Mouse (Mus musculus): ENCODE data around the gene Rbpjl.

Gene Rbpjl

DNA sequence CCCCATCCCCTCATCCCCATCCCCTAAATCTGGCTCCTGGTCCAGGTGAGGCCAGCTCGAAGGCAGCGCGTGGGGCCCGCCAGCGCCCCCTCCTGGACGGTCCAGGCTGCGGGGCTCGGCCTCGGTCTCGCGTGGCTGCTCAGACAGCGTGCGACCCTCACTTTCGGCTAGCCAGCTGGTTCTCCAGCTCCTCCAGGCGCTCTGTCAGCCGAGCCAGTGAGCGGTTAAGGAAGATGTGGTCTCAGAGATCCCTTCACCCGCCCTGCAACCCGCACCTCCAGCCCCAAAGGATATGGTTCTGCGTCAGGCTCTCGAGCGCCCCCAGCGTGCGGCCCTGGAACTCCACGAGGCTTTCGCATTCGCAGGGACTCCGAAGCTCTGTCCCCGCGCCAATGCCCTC lies 13.4 kb upstream of the Rbpjl start:
- in situ Hi-C loops (cut with MboI, MseI), result no loop called here

DNA sequence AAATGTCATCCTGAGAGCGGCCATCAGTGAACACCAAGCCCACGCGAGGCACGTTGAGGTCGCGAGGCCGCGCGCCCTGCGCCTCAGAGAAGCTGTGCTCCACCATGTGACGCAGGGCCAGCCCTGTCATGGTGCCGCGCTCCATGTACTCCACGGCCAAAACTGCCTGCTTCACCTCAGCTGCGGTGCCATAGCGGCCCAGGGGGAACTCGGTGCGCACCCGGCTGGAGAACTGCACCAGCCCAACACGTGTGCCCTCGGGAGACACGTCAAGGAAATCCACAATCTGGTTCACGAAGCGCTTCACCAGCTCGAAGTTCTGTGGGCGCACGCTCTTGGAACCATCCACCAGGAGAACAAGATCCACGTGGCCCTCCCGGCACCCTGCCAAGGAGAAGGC lies 9.8 kb upstream of the Rbpjl start:
- in situ Hi-C loops (cut with MboI, MseI), result no loop called here

DNA sequence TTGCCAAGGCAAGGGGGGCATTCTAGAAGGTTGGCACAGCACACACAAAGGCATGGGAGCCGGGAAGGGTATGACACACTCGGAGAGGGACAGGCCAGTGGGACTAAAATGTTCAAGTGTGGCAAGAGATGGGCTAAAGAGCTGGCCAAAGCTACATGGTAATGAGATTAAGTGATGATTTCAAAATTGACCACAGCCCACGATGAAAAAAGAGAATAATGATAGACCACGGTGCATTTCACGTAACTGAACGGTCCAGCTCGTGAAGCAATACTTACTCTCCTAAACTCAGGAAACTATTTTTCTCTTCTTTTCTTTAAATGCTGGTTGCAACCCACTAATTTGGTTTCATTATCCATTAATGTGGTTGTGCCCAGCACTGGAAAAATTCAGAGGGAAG lies 6.9 kb upstream of the Rbpjl start:
- in situ Hi-C loops (cut with MboI, MseI), result no loop called here

DNA sequence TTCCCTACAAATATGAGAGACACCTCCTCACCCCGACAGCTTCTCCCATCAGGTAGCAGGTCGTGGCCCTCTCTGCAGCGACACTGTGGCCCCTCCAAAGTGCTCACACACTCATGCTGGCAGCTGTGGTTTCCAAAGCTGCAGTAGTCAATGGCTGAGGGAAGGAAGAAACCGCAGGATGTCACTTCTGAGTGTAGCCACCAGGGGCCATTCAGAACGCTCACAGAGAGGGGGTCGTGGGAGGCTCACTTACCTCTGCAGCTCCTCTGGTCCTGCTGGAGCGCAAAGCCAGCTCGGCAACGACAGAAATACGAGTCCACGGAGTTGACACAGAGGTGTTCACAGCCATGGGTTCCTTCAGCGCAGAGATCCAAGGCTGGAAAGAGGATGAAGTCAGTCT lies 6.0 kb upstream of the Rbpjl start:
- in situ Hi-C loops (cut with MboI, MseI), result no loop called here

DNA sequence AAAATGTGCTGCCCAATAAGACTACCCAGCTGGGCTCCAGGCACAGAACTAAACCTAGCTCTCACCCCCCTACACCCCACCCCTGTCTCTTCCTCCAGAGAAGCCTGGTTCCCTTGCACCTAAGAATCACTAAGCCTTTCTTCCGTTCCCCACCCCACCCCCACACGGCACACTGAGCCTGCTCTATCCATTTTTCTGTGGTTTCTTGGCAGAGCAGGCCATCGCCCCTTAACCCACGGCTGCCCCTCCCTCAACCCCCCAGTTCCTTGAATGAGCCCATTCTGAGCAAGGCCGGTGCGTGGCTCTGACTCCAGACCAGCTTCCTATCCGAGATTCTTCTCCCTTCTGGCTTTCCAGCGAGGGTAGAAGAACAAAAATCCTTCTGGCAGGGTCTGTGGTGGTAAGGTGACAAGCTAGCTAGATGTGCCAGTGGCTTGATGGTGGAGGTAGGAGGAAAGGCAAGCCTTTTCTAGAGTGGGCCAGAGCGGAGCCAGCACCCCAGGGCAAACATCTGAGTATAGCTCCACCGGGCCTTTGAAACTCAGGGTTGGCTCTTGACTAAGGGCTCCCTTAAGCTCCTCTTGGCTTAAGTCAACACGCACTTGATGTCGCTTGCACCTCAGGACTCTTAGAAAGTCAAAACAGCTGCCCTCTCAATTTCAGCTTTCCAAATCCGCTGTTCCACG lies 598 bp downstream of the Rbpjl start:
- in situ Hi-C loops (cut with MboI, MseI), result no loop called here

DNA sequence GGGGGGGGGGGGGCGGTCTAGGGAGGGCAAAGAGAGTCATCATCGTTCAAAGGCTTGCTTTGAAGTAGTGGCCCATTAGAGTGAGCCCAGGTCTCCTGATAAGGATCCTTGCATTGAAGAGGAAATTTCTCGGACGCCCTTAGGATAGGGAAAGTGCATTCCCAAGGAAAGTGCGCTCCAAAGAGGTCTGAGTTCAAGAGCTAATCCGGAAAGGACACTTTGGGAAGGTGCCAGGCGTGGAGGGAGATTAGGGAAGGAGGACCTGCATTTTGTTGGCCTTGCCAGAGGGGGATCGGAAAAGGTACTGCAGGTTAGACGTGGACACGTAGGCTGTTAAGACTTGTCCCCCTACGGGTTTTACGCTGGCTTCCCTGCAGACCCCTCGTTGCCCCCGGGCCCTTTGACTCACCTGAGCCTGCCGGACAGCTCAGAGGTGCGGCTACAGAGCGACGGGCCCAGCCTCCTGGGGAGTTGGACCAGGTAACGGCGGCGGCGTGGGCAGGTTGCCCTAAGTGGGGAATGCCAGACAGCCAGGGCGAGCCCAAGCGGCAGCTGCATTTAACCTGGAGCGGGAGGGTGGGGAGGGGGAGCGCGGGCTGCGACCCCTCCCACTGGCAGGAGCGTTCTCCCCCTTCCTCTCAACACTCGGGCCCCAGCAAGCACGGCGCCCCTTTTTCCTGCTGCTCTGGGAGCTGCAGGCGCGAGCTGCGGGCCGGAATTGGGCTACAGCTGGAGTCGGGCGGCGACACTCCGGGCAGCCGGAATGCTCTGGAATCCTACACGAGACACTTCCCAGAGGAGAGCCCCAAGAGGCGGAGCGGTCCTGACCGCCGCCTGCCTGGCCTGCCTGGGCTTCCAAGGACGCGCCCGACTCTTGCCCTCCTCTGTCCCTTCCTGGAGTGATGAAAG lies 1.4 kb downstream of the Rbpjl start:
- in situ Hi-C loops (cut with MboI, MseI), result no loop called here

DNA sequence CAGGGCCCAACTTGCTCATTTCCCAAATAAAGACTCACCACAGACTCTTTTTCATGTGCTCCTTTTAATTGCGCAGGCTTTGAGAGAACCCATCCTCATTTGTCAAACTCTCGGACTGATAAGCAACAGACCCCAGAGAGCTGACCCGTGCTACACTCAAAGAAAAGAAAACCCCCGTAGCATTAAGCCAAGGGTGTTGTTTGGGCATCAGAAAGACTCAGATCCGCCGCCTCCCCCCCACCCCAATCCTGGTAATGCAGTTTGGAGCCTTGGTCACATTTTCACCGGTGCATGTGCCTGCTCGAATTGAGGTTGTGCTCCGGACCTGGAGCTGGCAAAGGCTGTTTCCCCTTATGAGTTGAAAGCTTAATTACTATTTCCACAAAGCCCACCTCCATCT lies 2.1 kb downstream of the Rbpjl start, which contains the start of gene Matn4:
TSS of gene Matn4 (minus strand) at position 101 of the 400 bp plus-strand sequence.
- in situ Hi-C loops (cut with MboI, MseI), result no loop called here

DNA sequence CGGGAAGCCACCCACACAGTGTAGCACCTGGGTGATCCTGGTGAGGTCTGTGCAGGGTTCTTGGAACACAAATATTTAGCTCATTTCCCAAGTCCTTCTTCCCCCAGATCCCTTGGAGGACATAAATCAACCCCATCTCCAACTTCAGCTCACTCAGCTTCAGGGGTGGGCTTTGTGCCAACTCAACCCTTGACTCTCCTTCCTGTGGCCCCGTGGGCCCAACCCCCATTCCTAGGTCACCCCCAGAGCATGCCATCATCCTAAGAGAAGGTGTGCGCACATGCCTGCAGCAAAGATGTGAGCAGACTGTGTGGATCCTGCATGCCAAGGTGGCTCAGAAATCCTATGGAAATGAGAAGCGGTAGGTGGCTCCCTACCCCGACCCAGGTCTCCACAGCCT lies 2.6 kb downstream of the Rbpjl start:
- in situ Hi-C loops (cut with MboI, MseI), result no loop called here

DNA sequence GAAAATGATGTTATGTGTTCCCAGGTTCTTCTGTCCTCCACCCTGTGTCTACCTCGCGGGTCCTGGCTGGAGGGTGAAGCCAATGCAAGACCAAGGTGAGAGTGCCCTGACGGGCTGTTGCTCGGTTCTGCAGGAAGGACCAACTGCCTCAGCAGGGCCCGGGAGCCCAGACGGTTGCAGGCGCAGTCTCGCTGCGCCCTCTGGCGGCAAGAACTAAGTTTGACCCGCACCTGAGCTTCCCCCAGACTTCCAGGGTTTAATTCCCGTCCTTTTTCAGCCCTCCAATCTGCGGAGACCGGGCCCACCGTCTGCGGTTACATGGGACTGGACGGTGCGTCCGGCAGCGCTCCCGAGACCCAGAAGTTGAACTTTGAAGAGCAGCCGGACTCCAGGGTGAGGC lies 4.8 kb downstream of the Rbpjl start:
- in situ Hi-C loops (cut with MboI, MseI), result no loop called here

DNA sequence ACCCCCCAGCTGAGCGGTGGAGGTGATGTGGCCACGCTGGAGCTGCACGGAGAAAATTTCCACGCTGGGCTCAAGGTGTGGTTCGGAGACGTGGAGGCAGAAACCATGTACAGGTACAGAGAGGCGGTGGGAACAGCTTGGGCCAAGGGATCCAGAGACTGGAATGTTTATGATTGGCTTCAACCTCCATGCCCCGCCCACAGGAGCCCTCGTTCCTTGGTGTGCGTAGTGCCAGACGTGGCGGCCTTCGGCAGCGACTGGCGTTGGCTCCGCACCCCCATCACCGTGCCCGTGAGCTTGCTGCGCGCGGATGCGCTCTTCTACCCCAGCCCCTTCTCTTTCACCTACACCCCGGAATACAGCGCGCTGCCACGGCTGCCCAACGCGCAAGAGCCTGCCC lies 11.2 kb downstream of the Rbpjl start:
- in situ Hi-C loops (cut with MboI, MseI), result no loop called here

DNA sequence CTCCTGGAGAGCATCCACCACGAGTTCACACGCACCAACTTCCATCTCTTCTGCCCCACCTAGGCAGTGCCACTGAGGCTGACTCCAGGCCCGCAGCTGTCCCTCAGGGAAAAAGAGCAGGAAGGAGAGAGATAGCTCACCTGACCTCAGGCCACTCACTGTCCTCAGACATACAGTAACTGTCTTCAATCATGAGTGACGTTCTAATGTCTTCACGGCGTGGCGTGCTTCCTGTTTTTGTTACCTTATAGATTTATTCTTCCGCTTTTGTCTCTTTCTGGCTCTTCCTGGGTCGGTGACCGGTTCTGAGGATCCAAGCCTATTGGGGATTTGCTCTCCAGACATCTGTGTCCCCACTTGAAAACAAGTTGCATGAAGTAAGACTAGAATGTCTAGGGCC lies 11.6 kb downstream of the Rbpjl start:
- in situ Hi-C loops (cut with MboI, MseI), result no loop called here

DNA sequence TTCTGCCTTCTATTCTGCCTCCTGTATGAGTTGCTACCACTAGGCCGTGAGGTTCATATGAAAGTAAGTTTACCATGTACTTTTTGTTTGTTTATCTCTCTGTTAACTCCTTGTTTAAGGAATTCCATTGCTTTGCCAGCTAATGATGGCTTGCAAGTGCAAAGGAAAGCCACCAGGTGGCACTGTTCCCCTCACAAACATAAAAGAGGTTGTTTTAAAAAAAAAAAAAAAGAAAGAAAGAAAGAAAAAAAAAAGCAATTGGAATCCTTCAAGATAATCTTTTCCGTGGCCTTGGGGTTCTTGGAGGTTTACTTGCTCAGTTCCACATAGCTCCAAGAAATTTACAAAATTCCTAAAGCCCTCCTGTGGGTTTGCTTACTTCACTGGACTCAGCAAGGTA lies 14.3 kb downstream of the Rbpjl start:
- in situ Hi-C loops (cut with MboI, MseI), result no loop called here

DNA sequence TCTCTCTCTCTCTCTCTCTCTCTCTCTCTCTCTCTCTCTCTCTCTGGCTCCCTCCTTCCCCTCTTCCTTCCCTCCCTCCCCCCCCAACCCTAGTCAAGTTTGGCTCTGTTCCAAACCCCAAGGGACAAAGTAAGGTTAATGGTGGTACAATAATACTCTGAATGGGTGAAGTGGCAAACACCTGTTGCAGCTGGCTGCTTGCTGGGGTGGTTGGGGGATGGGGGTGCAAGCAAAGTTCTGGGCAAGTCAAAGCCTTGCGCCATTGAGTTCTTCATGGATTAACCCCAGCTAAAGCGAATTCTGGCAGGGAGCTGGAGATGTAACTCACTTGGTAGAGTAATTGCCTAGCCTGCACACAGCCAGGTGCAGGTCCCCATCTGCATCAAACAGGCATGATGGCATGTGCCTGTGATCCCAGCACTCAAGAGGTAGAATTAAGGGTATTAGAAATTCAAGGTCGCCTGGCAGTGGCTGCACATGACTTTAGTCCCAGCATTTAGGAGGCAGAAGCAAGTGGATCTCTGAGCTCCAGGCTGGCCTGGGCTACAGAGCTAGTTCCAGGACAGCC lies 15.5 kb downstream of the Rbpjl start:
- in situ Hi-C loops (cut with MboI, MseI), result no loop called here

DNA sequence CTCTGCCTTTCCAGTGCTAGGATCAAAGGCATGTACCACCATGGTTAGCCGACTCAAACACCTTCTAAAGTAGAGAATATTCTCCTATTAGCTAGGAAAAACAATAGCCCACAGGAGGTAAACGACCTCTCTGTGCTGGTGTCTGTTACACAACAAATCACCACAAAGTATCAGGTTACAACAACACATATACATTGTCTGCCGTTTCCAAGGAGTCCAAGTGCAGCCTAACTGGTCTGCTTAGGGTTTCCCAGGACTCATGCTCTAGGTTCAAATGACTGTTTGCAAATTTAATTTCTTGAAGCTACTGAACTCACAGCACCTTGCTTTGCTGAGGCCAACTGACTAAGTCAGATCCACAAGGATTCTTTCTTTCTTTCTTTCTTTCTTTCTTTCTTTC lies 16.5 kb downstream of the Rbpjl start:
- in situ Hi-C loops (cut with MboI, MseI), result no loop called here

DNA sequence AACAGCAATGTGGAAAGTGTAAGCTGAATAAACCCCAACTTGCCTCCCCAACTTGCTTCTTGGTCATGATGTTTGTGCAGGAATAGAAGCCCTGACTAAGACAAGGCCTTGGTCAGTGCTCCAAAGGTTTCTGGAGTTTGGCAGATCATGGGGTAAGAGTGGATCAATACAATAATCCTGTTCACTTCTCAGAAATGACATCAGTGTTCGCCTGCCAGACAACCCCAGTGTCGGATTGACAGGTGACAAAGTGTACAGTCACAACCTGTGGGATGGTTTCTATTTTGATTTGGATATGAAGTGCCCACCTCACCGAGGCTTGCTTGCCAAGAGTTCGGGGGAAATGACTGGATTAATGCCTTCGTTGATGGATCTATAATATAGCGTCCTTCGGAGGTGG lies 18.4 kb downstream of the Rbpjl start:
- in situ Hi-C loops (cut with MboI, MseI), result no loop called here

DNA sequence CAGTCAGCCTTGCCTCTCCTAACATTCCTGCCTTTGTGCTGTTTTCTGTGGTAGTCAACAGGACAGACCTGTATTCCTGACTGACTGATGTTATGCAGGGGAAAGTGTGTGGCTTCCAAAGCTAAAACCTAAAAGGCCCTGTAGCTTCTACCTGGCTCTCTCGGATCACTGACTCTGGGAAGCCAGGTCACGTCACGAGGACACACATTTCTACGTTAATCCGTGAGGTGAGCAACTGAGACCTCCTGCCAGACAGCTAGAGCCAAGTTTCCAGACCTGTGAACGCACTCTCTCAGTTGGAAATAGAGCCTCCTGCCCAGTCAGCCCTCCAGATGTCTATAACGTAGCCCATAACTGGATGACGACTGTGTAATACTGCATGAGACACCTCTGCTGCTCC lies 19.0 kb downstream of the Rbpjl start:
- in situ Hi-C loops (cut with MboI, MseI), result no loop called here

DNA sequence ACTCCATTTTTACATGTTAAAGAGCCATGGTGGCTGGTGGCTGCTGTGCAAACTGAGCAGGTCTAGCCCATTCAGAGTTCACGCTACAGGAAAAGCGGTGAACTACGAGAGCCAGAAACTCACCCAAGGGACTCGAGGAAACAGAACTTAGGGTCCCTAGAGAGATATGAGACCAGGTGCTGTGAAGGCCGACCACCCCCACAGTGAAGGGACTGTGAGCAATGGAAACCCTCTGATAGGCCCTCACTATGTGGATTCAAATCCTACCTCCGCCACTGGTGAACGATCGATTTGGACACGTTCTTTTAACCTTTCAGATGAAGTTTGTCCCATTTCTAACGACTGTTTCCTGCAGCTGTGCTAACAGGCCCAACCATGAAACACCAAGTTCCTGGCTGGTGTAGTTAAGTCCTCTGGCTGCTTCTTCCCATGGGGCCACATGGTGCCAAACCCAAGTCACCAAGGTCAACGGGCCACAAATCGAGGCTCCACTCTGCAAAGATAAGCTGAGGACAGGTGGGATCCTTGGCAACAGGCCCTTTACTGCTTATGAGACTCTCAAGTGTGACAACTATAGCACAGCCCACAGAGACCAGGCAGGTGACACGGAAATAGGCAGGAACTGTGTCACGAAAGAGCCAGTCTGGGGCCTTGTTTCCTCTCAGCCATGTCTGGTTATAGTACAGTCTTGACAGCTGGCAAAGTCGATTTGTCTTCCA lies 19.9 kb downstream of the Rbpjl start:
- in situ Hi-C loops (cut with MboI, MseI), result no loop called here

DNA sequence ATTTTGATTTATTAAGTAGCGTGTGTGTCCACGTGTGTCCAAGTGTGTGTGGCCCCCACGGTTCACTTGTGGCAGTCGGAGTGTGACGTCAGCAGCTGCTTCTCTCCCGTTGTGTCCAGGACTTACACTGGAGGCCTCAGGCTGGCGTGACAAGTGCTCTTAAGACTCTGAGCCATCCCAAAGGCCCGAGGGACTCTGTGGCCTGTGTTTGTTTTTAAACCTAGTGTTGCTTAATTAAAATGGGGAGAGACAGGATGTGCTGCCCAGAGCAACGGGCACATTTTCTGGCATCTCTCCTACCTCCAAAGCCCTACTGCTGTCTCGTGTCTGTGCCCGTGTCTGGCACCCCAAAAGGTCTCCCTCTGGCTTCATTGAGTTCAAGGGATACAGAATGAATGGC lies 20.5 kb downstream of the Rbpjl start:
- in situ Hi-C loops (cut with MboI, MseI), result no loop called here

DNA sequence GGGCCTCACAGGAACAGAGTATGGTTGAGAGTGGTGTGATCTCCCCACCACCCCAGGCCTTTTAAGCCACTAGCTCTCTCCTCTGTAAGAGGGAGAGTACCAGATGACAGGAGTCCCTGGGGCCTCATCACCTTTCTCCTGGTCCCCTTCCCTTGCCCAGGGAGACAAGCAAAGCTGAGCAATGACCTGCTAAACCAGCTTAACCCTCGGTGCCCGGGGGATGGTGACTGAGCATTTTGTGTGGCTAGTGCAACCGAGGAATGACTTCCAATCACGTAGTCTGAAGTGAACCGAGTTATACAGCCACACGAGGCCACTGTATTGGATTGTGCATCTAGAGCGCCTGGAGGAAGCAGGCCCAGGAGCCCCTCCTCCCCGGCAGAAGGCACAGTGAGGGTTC lies 21.5 kb downstream of the Rbpjl start:
- in situ Hi-C loops (cut with MboI, MseI), result no loop called here

DNA sequence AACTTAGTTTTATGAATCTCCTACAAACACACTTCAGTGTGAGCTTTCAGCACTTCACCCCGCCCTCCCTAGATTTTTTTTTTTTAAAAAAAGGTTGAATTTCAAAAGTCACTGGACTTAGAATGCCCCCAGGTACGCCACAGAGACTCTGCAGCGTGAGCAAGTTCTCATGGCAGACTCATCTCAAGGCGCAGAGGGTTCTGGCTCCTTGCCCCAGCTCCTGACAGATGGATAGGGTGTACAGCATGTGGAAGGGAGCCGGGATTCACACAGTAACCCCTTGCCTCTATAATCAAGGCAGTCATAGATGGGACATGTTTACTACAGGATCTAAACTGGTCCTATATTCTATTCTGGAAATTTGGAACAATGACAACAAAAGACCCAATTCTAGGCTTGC lies 22.5 kb downstream of the Rbpjl start:
- in situ Hi-C loops (cut with MboI, MseI), result loop anchor here (25.0 kb wide), 1 partner anchor 312 kb away; the partner anchor contains the start of genes Dnttip1 and Wfdc3

DNA sequence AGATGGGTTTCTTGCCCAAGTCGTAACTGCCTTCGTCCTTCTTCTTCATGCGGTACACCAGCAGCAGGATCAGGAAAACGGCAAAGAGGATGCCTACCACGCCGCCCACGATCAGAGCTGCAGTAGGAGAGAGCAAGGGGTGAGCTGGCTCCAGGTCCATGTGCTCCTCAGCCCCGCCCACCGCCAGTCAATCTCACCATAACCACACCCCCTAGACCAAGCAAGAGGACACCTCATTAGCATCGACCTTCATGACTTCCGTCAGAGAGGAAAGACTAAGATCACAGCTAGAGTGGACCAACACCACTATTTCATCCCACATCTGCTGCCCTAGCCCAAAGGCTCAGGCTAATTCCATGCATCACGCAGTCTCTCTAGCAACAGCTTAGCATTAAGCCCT lies 23.2 kb downstream of the Rbpjl start:
- in situ Hi-C loops (cut with MboI, MseI), result loop anchor here (25.0 kb wide), 1 partner anchor 311 kb away; the partner anchor contains the start of genes Dnttip1 and Wfdc3

DNA sequence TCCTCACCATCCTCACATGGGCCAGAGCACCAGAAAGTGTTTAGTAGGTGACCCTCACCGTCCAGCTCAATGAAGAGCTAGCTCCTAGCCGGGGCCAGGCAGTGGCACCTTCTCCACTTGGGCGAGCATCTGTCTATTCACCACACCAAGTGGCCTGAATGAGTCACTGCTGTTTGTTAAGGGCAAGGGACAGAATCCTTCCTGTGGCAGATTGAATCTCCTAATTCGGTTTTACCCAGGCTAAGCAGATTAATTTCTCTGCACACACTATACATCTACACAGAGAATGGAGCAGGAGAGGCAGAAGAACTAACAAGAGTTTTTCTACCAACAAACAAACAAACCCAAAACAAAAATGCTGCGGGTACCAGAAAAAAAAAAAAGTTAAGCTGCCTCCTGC lies 24.0 kb downstream of the Rbpjl start:
- in situ Hi-C loops (cut with MboI, MseI), result loop anchor here (25.0 kb wide), 1 partner anchor 310 kb away; the partner anchor contains the start of genes Dnttip1 and Wfdc3
